Mouse (Mus musculus): ENCODE data around the gene 1520401A03Rik.

The 1520401A03Rik gene

GRCm38 (mm10) chr17:23700079-23700478, 22.5 kb downstream of the 1520401A03Rik start:
- peak; percentile 76 for DNase-seq (ENCODE audit: low read depth, low spot score)

- no peak for DNase-seq (ENCODE audit: low read depth, low spot score)
These were observed 23.2 kb downstream of the 1520401A03Rik start for GRCm38 (mm10) chr17:23699131-23700077.

GRCm38 (mm10) chr17:23695801-23696200, 26.8 kb downstream of the 1520401A03Rik start:
- DNase-seq (ENCODE audit: low read depth, low spot score), result no peak

- DNase-seq (ENCODE audit: low read depth, low spot score), result no peak
These were observed 28.1 kb downstream of the 1520401A03Rik start for GRCm38 (mm10) chr17:23694491-23694890.

GRCm38 (mm10) chr17:23683856-23684672, 38.5 kb downstream of the 1520401A03Rik start, which contains the start of gene Cldn9:
Gene Cldn9, minus strand, starts transcription at chr17:23684026.
- no peak for DNase-seq (ENCODE audit: low read depth, low spot score)

GRCm38 (mm10) chr17:23683226-23683625, 39.4 kb downstream of the 1520401A03Rik start:
- DNase-seq (ENCODE audit: low read depth, low spot score), result no peak

- DNase-seq (ENCODE audit: low read depth, low spot score), result no peak
These were observed 40.1 kb downstream of the 1520401A03Rik start for GRCm38 (mm10) chr17:23682530-23682929.

- no peak for DNase-seq (ENCODE audit: low read depth, low spot score)
These were observed 40.5 kb downstream of the 1520401A03Rik start for GRCm38 (mm10) chr17:23682092-23682491.

- no peak for DNase-seq (ENCODE audit: low read depth, low spot score)
These were observed 41.5 kb downstream of the 1520401A03Rik start for GRCm38 (mm10) chr17:23681086-23681485.

- no peak for DNase-seq (ENCODE audit: low read depth, low spot score)
These were observed 42.2 kb downstream of the 1520401A03Rik start for GRCm38 (mm10) chr17:23680336-23680735.

- no peak for DNase-seq (ENCODE audit: low read depth, low spot score)
These were observed 43.3 kb downstream of the 1520401A03Rik start, which contains the start of gene Cldn6 for GRCm38 (mm10) chr17:23679127-23679835. Gene Cldn6, plus strand, starts transcription at chr17:23679249.

GRCm38 (mm10) chr17:23677236-23677679, 45.3 kb downstream of the 1520401A03Rik start, which contains the start of gene Tnfrsf12a:
Gene Tnfrsf12a, minus strand, starts transcription at chr17:23677468.
- no peak for DNase-seq (ENCODE audit: low read depth, low spot score)

- no peak for DNase-seq (ENCODE audit: low read depth, low spot score)
These were observed 46.0 kb downstream of the 1520401A03Rik start for GRCm38 (mm10) chr17:23676473-23677031.

GRCm38 (mm10) chr17:23675564-23676281, 46.9 kb downstream of the 1520401A03Rik start:
- DNase-seq (ENCODE audit: low read depth, low spot score), result no peak

- DNase-seq (ENCODE audit: low read depth, low spot score), result no peak
These were observed 47.5 kb downstream of the 1520401A03Rik start for GRCm38 (mm10) chr17:23675127-23675526.

GRCm38 (mm10) chr17:23674271-23674952, 48.2 kb downstream of the 1520401A03Rik start:
- no peak for DNase-seq (ENCODE audit: low read depth, low spot score)

GRCm38 (mm10) chr17:23673424-23674073, 49.0 kb downstream of the 1520401A03Rik start, which contains the start of the genes Hcfc1r1 and Thoc6:
Gene Hcfc1r1, plus strand, starts transcription at chr17:23673596.
Gene Thoc6, minus strand, starts transcription at chr17:23673882.
- peak; percentile 91 for DNase-seq (ENCODE audit: low read depth, low spot score)

GRCm38 (mm10) chr17:23672761-23673160, 49.8 kb downstream of the 1520401A03Rik start:
- no peak for DNase-seq (ENCODE audit: low read depth, low spot score)

GRCm38 (mm10) chr17:23671519-23671918, 51.1 kb downstream of the 1520401A03Rik start:
- no peak for DNase-seq (ENCODE audit: low read depth, low spot score)
